Mouse (Mus musculus) heart, postnatal 14 days (tissue): Measurements from ENCODE around the gene Klhdc8a. TPM values are rescaled to one million over a fixed set of nuclear protein-coding genes. Genes with fewer than 3 reads are reported as not detected.

Experiments used
- total RNA-seq, 2 experiments: library from RNA; stranded (reverse); gene quantifications; 2 replicates each; pipeline ENCODE4 v1.2.3; 2021

Gene Klhdc8a
- total RNA-seq, 2 experiments from 2014 or later, result 23.6 to 29.0 TPM

Other genes with a start within 250 kb of the Klhdc8a start
- gene Mfsd4a, start 230.6 kb upstream of the Klhdc8a start, total RNA-seq, result 1 to 10 TPM; 1.2 to 1.4 TPM
- 10 to 100 TPM in 1 of 2 experiments, 1 to 10 TPM in 1; 9.9 to 12.5 TPM for gene Cdk18, start 158.9 kb upstream of the Klhdc8a start, total RNA-seq
- gene Lemd1, start 107.2 kb upstream of the Klhdc8a start, total RNA-seq, result not detected
- not detected for gene AC124108.1, start 107.2 kb upstream of the Klhdc8a start, total RNA-seq
- gene Gm10188, start 68.9 kb upstream of the Klhdc8a start, total RNA-seq, result not detected
- 1 to 10 TPM; 3.6 to 5.4 TPM for gene Nuak2, start 17.5 kb downstream of the Klhdc8a start, total RNA-seq
- 10 to 100 TPM; 14.8 to 15.4 TPM for gene Tmcc2, start 92.7 kb downstream of the Klhdc8a start, total RNA-seq
- 10 to 100 TPM; 17.7 to 19.0 TPM for gene Dstyk, start 118.9 kb downstream of the Klhdc8a start, total RNA-seq
- 10 to 100 TPM; 21.5 to 23.0 TPM for gene Rbbp5, start 178.7 kb downstream of the Klhdc8a start, total RNA-seq
- 1 to 10 TPM; 1.5 to 2.0 TPM for gene Tmem81, start 207.6 kb downstream of the Klhdc8a start, total RNA-seq
- 1 to 10 TPM; 3.5 to 4.6 TPM for gene Cntn2, start 244.6 kb downstream of the Klhdc8a start, total RNA-seq